Mouse (Mus musculus): ENCODE data around the gene Ces2b. TPM values are rescaled to one million over a fixed set of nuclear protein-coding genes. Genes with fewer than 3 reads are reported as not detected.

Ces2b gene
- total and polyA plus RNA-seq, 2 experiments = 0.29 to 0.46 TPM

GRCm38 (mm10) chr8:104808542-104809413 is 22.6 kb upstream of the Ces2b start:
- no peaks in the 10 kb centered on the region for H3K27me3 ChIP-seq (ENCODE audit: control insufficient read depth, insufficient read depth, low read length)
- TF ChIP-seq CTCF (IDR thresholded peaks at IDR 0.05; ENCODE audit: low read depth, low read length) (no peak), POLR2A (IDR thresholded peaks at IDR 0.05; ENCODE audit: extremely low read depth, insufficient read depth, low read length) (no peak)
- no peak overlapping the region for H3K9ac ChIP-seq (ENCODE audit: low read depth, low read length)
- H3K79me2 ChIP-seq (ENCODE audit: control insufficient read depth, insufficient read depth, low read length) = no peaks in the 10 kb centered on the region
- WGBS = 39% methylated on average over 7 of the region's 7 CpGs
- H3K4me1 ChIP-seq (ENCODE audit: control insufficient read depth, insufficient read depth, low read length) = peaks cover 9% of the 10 kb centered on the region; the same call in 1 of the 2 replicates
- DNase-seq (ENCODE audit: extremely low read depth, low read depth, low spot score) = peak; percentile 90
- H3K27ac ChIP-seq (replicated peaks; ENCODE audit: insufficient read depth, low read depth, low read length) = peak overlapping the region; percentile 35
- H3K36me3 ChIP-seq (ENCODE audit: control insufficient read depth, insufficient read depth, low read length) = no peaks in the 10 kb centered on the region
- H3K4me3 ChIP-seq (ENCODE audit: insufficient read depth, low read depth, low read length) = no peak overlapping the region

GRCm38 (mm10) chr8:104809436-104809835 is 21.9 kb upstream of the Ces2b start:
- Histone ChIP-seq H3K27me3 (ENCODE audit: control insufficient read depth, insufficient read depth, low read length) (no peaks in the 10 kb centered on the region), H3K79me2 (ENCODE audit: control insufficient read depth, insufficient read depth, low read length) (no peaks in the 10 kb centered on the region), H3K9ac (ENCODE audit: low read depth, low read length) (no peak overlapping the region), H3K27ac (replicated peaks; ENCODE audit: insufficient read depth, low read depth, low read length) (no peak overlapping the region), H3K4me3 (ENCODE audit: insufficient read depth, low read depth, low read length) (no peak overlapping the region), H3K36me3 (ENCODE audit: control insufficient read depth, insufficient read depth, low read length) (no peaks in the 10 kb centered on the region), H3K4me1 (ENCODE audit: control insufficient read depth, insufficient read depth, low read length) (peaks cover 9% of the 10 kb centered on the region; the same call in 1 of the 2 replicates)
- peak; percentile 77 for DNase-seq (ENCODE audit: extremely low read depth, low read depth, low spot score)
- no peak for TF ChIP-seq POLR2A (IDR thresholded peaks at IDR 0.05; ENCODE audit: extremely low read depth, insufficient read depth, low read length)
- no peak for TF ChIP-seq CTCF (IDR thresholded peaks at IDR 0.05; ENCODE audit: low read depth, low read length)
- 40% methylated on average over 3 of the region's 3 CpGs for WGBS

GRCm38 (mm10) chr8:104826912-104827311 is 4.5 kb upstream of the Ces2b start:
- Histone ChIP-seq H3K36me3 (ENCODE audit: control insufficient read depth, insufficient read depth, low read length) (no peaks in the 10 kb centered on the region), H3K27me3 (ENCODE audit: control insufficient read depth, insufficient read depth, low read length) (no peaks in the 10 kb centered on the region), H3K4me3 (ENCODE audit: insufficient read depth, low read depth, low read length) (no peak overlapping the region), H3K4me1 (ENCODE audit: control insufficient read depth, insufficient read depth, low read length) (peaks cover 5% of the 10 kb centered on the region; the same call in 1 of the 2 replicates), H3K27ac (replicated peaks; ENCODE audit: insufficient read depth, low read depth, low read length) (no peak overlapping the region), H3K79me2 (ENCODE audit: control insufficient read depth, insufficient read depth, low read length) (no peaks in the 10 kb centered on the region), H3K9ac (ENCODE audit: low read depth, low read length) (no peak overlapping the region)
- peak; percentile 86 for DNase-seq (ENCODE audit: extremely low read depth, low read depth, low spot score)
- 6% methylated on average over 1 of the region's 1 CpGs for WGBS
- TF ChIP-seq CTCF (IDR thresholded peaks at IDR 0.05; ENCODE audit: low read depth, low read length) (no peak), POLR2A (IDR thresholded peaks at IDR 0.05; ENCODE audit: extremely low read depth, insufficient read depth, low read length) (no peak)

- Histone ChIP-seq H3K79me2 (ENCODE audit: control insufficient read depth, insufficient read depth, low read length) (no peaks in the 10 kb centered on the region), H3K4me1 (ENCODE audit: control insufficient read depth, insufficient read depth, low read length) (peaks cover 5% of the 10 kb centered on the region; the same call in 1 of the 2 replicates), H3K27me3 (ENCODE audit: control insufficient read depth, insufficient read depth, low read length) (no peaks in the 10 kb centered on the region), H3K4me3 (ENCODE audit: insufficient read depth, low read depth, low read length) (no peak overlapping the region), H3K27ac (replicated peaks; ENCODE audit: insufficient read depth, low read depth, low read length) (no peak overlapping the region), H3K36me3 (ENCODE audit: control insufficient read depth, insufficient read depth, low read length) (no peaks in the 10 kb centered on the region), H3K9ac (ENCODE audit: low read depth, low read length) (no peak overlapping the region)
- TF ChIP-seq POLR2A (IDR thresholded peaks at IDR 0.05; ENCODE audit: extremely low read depth, insufficient read depth, low read length) (no peak), CTCF (IDR thresholded peaks at IDR 0.05; ENCODE audit: low read depth, low read length) (no peak)
- DNase-seq (ENCODE audit: extremely low read depth, low read depth, low spot score) = no peak
- WGBS = 77% methylated on average over 3 of the region's 3 CpGs
These were observed 3.2 kb upstream of the Ces2b start for GRCm38 (mm10) chr8:104828221-104828620.

GRCm38 (mm10) chr8:104841360-104842078 is 10.1 kb downstream of the Ces2b start:
- Histone ChIP-seq H3K27me3 (ENCODE audit: control insufficient read depth, insufficient read depth, low read length) (no peaks in the 10 kb centered on the region), H3K27ac (replicated peaks; ENCODE audit: insufficient read depth, low read depth, low read length) (no peak overlapping the region)

More at GRCm38 (mm10) chr8:104841360-104842078, 10.1 kb downstream of the Ces2b start:
- no peaks in the 10 kb centered on the region for H3K36me3 ChIP-seq (ENCODE audit: control insufficient read depth, insufficient read depth, low read length)
- H3K4me1 ChIP-seq (ENCODE audit: control insufficient read depth, insufficient read depth, low read length) = peaks cover under 1% of the 10 kb centered on the region; the same call in 1 of the 2 replicates
- no peaks in the 10 kb centered on the region for H3K79me2 ChIP-seq (ENCODE audit: control insufficient read depth, insufficient read depth, low read length)
- no peak for TF ChIP-seq POLR2A (IDR thresholded peaks at IDR 0.05; ENCODE audit: extremely low read depth, insufficient read depth, low read length)
- H3K4me3 ChIP-seq (ENCODE audit: insufficient read depth, low read depth, low read length) = no peak overlapping the region
- no peak for DNase-seq (ENCODE audit: extremely low read depth, low read depth, low spot score)
- WGBS = 86% methylated on average over 3 of the region's 3 CpGs
- H3K9ac ChIP-seq (ENCODE audit: low read depth, low read length) = no peak overlapping the region
